Mouse (Mus musculus): ENCODE data around the gene Zfp185.

- TF ChIP-seq MAFK (IDR thresholded peaks at IDR 0.05; ENCODE audit: insufficient replicate concordance, low read length) (no peak), POLR2A (IDR thresholded peaks at IDR 0.05; ENCODE audit: low read depth, low read length) (no peak), CTCF (conservative IDR thresholded peaks at IDR 0.05 in 1 of 2, IDR thresholded peaks at IDR 0.05 in 1 of 2; ENCODE audit: low read depth in 2 of 2, low read length in 2 of 2) (no peak), ZC3H11A (IDR thresholded peaks at IDR 0.05; ENCODE audit: low read depth, low read length) (no peak), JUND (conservative IDR thresholded peaks at IDR 0.05; ENCODE audit: low read depth, low read length) (no peak), MEF2A (IDR thresholded peaks at IDR 0.05; ENCODE audit: borderline replicate concordance, low read depth, low read length) (no peak), TCF12 (IDR thresholded peaks at IDR 0.05; ENCODE audit: low read depth, low read length) (no peak)
Measured at GRCm38 (mm10) chrX:73062323-73062722, 75.2 kb downstream of the Zfp185 start.
